In the genomic region with DNA sequence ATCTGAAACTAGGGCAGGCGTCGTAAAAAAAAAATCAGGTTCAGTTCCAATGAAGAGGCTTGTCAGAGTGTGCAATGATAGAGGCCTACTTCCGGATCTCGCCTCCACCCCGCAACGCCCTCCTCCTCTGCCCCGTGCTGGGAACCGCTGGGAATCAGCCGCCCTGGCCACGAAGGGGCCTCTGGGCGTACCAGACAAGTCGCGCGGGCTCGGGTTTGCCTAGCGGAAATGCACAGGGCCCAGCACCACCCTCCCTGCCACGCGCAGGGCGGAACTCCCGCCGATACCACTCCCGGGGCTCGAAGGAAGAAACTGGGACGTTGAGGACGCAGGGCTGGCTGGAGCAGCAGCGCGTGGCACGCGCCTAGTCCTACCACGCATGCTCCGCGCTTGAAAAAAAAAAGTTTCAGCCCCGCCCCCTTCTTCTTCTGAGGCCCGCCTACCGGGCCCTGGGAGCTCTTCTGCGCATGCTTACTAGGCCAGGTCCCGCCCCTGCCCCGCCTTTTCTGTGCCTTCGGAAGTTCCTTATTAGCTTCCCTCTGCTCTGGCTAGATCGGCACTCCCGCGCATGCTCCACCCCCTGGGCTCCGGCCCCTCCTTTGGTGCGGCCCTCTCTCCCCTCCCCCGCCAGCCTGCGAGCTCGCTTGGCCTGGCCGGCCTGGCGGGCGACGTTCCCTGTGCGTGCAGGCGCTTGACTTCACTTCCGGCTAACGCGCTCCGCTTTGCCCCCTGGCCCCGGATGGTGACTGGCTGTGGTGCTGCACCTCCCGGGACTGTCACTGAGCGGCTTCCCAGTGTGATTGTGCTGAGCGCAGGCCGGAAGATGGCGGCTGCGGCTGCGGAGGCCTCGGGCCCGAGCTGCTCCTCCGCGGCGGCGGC, we compare ENCODE assay signal across 8 mouse cellular contexts. TPM values are rescaled to one million over a fixed set of nuclear protein-coding genes. Genes with fewer than 3 reads are reported as not detected.
A peak's percentile ranks its signal among the peaks of the same experiment; 100 is the strongest.
DNase-seq lines count a peak whose midpoint lies in the region; ATAC-seq lines count a peak whose summit lies in the region.

A gene (plus strand): TSS at position 567 of the 879 bp plus-strand sequence.

- peak within 1 kb of the TSS; percentile 99 for H3K9ac ChIP-seq in lung, embryonic 16.5 days (ENCODE audit: low read length)

- H3K4me2 ChIP-seq in lung, embryonic 16.5 days (ENCODE audit: low read depth, low read length) = peak within 1 kb of the TSS; percentile 70

- H3K4me1 ChIP-seq in lung, embryonic 16.5 days (replicated peaks; ENCODE audit: control insufficient read depth, insufficient read depth, low read length) = peaks cover 19% of the 10 kb centered on the region

- peak within 1 kb of the TSS; percentile 99 for H3K4me3 ChIP-seq in lung, embryonic 16.5 days (ENCODE audit: low read length)

- WGBS in lung, embryonic 16.5 days = 0% methylated on average over 70 of the region's 71 CpGs

- no peaks in the 10 kb centered on the region for H3K27me3 ChIP-seq in lung, embryonic 16.5 days (ENCODE audit: control insufficient read depth, insufficient read depth, low read depth, low read length)

- peak; percentile 96 for DNase-seq in MEL-GATA-1-ER (ENCODE audit: extremely low read depth, low read depth)
- DNase-seq in cerebellum, adult 8-10 months = peak; percentile 100
- peak; percentile 99 for DNase-seq in forelimb bud, embryonic 11.5 days (ENCODE audit: low read depth, low spot score)
- peak; percentile 99 for DNase-seq in layer of hippocampus, adult 9-10 months (ENCODE audit: low spot score)
- DNase-seq in ovary, postnatal 10 days (ENCODE audit: low spot score) = peak; percentile 95
- DNase-seq in thymus, postnatal 10 days (ENCODE audit: low spot score in 2 of 2) = peak; percentile 99

- H3K27ac ChIP-seq in lung, embryonic 16.5 days (ENCODE audit: low read length) = peak within 1 kb of the TSS; percentile 100

- peak; percentile 87 to 91 for ATAC-seq in hematopoietic stem cell, adult 5-6 weeks (replicated peaks in 1 of 2; ENCODE audit: insufficient read depth in 1 of 2, low FRiP score in 2 of 2, low TSS enrichment in 1 of 2, low read depth in 1 of 2, poor library complexity in 2 of 2, severe bottlenecking in 2 of 2)
- peak; percentile 97 for ATAC-seq in lung, embryonic 16.5 days (ENCODE audit: low read depth)

- no peaks in the 10 kb centered on the region for H3K36me3 ChIP-seq in lung, embryonic 16.5 days (ENCODE audit: control insufficient read depth, insufficient read depth, low read length)

- no peaks in the 10 kb centered on the region for H3K9me3 ChIP-seq in lung, embryonic 16.5 days (ENCODE audit: control insufficient read depth, low read length)

RNA-seq across cellular contexts. Expression of the gene that starts here (rescaled TPM):
- 174 and 195 TPM in 2 replicates for total RNA-seq in hematopoietic stem cell, adult 5-6 weeks (2017)
- polyA plus RNA-seq in lung, embryonic 16.5 days (2015; fragmentation: Nextera tagmentation; extraction: Ambion mirVana) = 76.8 and 89.7 TPM in 2 replicates

Comparison
In these comparisons a context has a peak if more than half of its experiments do, and no peak if none do; other contexts are left out.
1. Peak in every context shown above with its lines: DNase-seq, ATAC-seq, H3K4me3 ChIP-seq and H3K27ac ChIP-seq.